Mouse (Mus musculus): ENCODE measurements around the gene Shkbp1. TPM values are rescaled to one million over a fixed set of nuclear protein-coding genes. Genes with fewer than 3 reads are reported as not detected.
A peak's percentile ranks its signal among the peaks of the same experiment; 100 is the strongest.

The Shkbp1 gene
- polyA plus RNA-seq, 1 experiment from 2014 or later: 50.9 TPM

GRCm38 (mm10) chr7:27298816-27299215 lies 57.0 kb downstream of the Shkbp1 start:
- Histone ChIP-seq H3K4me3 (ENCODE audit: low read depth, low read length) (no peak overlapping the region), H3K9me3 (ENCODE audit: control insufficient read depth, low read length) (no peaks in the 10 kb centered on the region; the same call in 1 of the 2 replicates), H3K9ac (ENCODE audit: low read length) (no peak overlapping the region), H3K4me1 (ENCODE audit: control insufficient read depth, insufficient read depth, low read length) (no peaks in the 10 kb centered on the region), H3K27me3 (ENCODE audit: control insufficient read depth, insufficient read depth, low read length) (no peaks in the 10 kb centered on the region), H3K27ac (replicated peaks; ENCODE audit: low read depth, low read length) (no peak overlapping the region), H3K36me3 (ENCODE audit: control insufficient read depth, insufficient read depth, low read length) (no peaks in the 10 kb centered on the region), H3K4me2 (ENCODE audit: low read depth, severe bottlenecking) (no peak overlapping the region)
- DNase-seq (ENCODE audit: low spot score) (no peak), ATAC-seq (ENCODE audit: insufficient number of reproducible peaks, low FRiP score, low TSS enrichment, low read depth) (no peak)
- whole genome bisulfite sequencing: 91% methylated on average over 6 of the region's 6 CpGs

- no peak overlapping the region for H3K9ac ChIP-seq (ENCODE audit: low read length)
- no peak overlapping the region for H3K4me3 ChIP-seq (ENCODE audit: low read depth, low read length)
- H3K36me3 ChIP-seq (ENCODE audit: control insufficient read depth, insufficient read depth, low read length): no peaks in the 10 kb centered on the region
- H3K4me1 ChIP-seq (ENCODE audit: control insufficient read depth, insufficient read depth, low read length): no peaks in the 10 kb centered on the region
- H3K27ac ChIP-seq (replicated peaks; ENCODE audit: low read depth, low read length): 0 out of 2 replicates have a peak overlapping the region, but pooled peaks have one; percentile 14
- no peak overlapping the region for H3K4me2 ChIP-seq (ENCODE audit: low read depth, severe bottlenecking)
- no peaks in the 10 kb centered on the region for H3K27me3 ChIP-seq (ENCODE audit: control insufficient read depth, insufficient read depth, low read length)
- no peaks in the 10 kb centered on the region; the same call in 1 of the 2 replicates for H3K9me3 ChIP-seq (ENCODE audit: control insufficient read depth, low read length)
- ATAC-seq (ENCODE audit: insufficient number of reproducible peaks, low FRiP score, low TSS enrichment, low read depth): no peak
- 89% methylated on average over 16 of the region's 16 CpGs for WGBS
- DNase-seq (ENCODE audit: low spot score): no peak
These were observed 57.7 kb downstream of the Shkbp1 start for GRCm38 (mm10) chr7:27298033-27298610.

GRCm38 (mm10) chr7:27296518-27296917 lies 59.3 kb downstream of the Shkbp1 start:
- Histone ChIP-seq H3K27me3 (ENCODE audit: control insufficient read depth, insufficient read depth, low read length) (no peaks in the 10 kb centered on the region), H3K9me3 (ENCODE audit: control insufficient read depth, low read length) (no peaks in the 10 kb centered on the region; the same call in 1 of the 2 replicates), H3K4me2 (ENCODE audit: low read depth, severe bottlenecking) (no peak overlapping the region), H3K4me3 (ENCODE audit: low read depth, low read length) (no peak overlapping the region), H3K9ac (ENCODE audit: low read length) (no peak overlapping the region), H3K4me1 (ENCODE audit: control insufficient read depth, insufficient read depth, low read length) (no peaks in the 10 kb centered on the region), H3K36me3 (ENCODE audit: control insufficient read depth, insufficient read depth, low read length) (no peaks in the 10 kb centered on the region), H3K27ac (replicated peaks; ENCODE audit: low read depth, low read length) (no peak overlapping the region)
- DNase-seq (ENCODE audit: low spot score) (no peak), ATAC-seq (ENCODE audit: insufficient number of reproducible peaks, low FRiP score, low TSS enrichment, low read depth) (no peak)
- WGBS: 90% methylated on average over 4 of the region's 4 CpGs

- H3K27ac ChIP-seq (replicated peaks; ENCODE audit: low read depth, low read length): no peak overlapping the region
- 80% methylated on average over 4 of the region's 4 CpGs for WGBS
These were observed 59.9 kb downstream of the Shkbp1 start for GRCm38 (mm10) chr7:27295956-27296355.

More at GRCm38 (mm10) chr7:27295956-27296355, 59.9 kb downstream of the Shkbp1 start:
- no peaks in the 10 kb centered on the region for H3K4me1 ChIP-seq (ENCODE audit: control insufficient read depth, insufficient read depth, low read length)
- H3K27me3 ChIP-seq (ENCODE audit: control insufficient read depth, insufficient read depth, low read length): no peaks in the 10 kb centered on the region
- H3K4me3 ChIP-seq (ENCODE audit: low read depth, low read length): no peak overlapping the region
- H3K36me3 ChIP-seq (ENCODE audit: control insufficient read depth, insufficient read depth, low read length): no peaks in the 10 kb centered on the region
- DNase-seq (ENCODE audit: low spot score) (no peak), ATAC-seq (ENCODE audit: insufficient number of reproducible peaks, low FRiP score, low TSS enrichment, low read depth) (no peak)
- H3K9ac ChIP-seq (ENCODE audit: low read length): no peak overlapping the region
- no peak overlapping the region for H3K4me2 ChIP-seq (ENCODE audit: low read depth, severe bottlenecking)
- H3K9me3 ChIP-seq (ENCODE audit: control insufficient read depth, low read length): no peaks in the 10 kb centered on the region; the same call in 1 of the 2 replicates

Other genes starting within 250 kb of the Shkbp1 start
- gene Cyp2f2, start 236.1 kb downstream of the Shkbp1 start, polyA plus RNA-seq (2014; fragmentation: Nextera tagmentation; extraction: Ambion mirVana): not detected in 2 replicates
- 0.09 TPM in 1 of 2 replicates, not detected in the other for gene Cyp2t4, start 202.3 kb downstream of the Shkbp1 start, polyA plus RNA-seq (2014; fragmentation: Nextera tagmentation; extraction: Ambion mirVana)
- 49.3 and 52.3 TPM in 2 replicates for gene Egln2, start 189.2 kb downstream of the Shkbp1 start, polyA plus RNA-seq (2014; fragmentation: Nextera tagmentation; extraction: Ambion mirVana)
- gene Rab4b, start 177.1 kb downstream of the Shkbp1 start, polyA plus RNA-seq (2014; fragmentation: Nextera tagmentation; extraction: Ambion mirVana): 51.6 and 55.1 TPM in 2 replicates
- 0.48 TPM in 1 of 2 replicates, not detected in the other for gene Gm21983, start 174.9 kb downstream of the Shkbp1 start, polyA plus RNA-seq (2014; fragmentation: Nextera tagmentation; extraction: Ambion mirVana)
- 5.5 and 8.7 TPM in 2 replicates for gene Mia, start 174.9 kb downstream of the Shkbp1 start, polyA plus RNA-seq (2014; fragmentation: Nextera tagmentation; extraction: Ambion mirVana)
- gene BC024978, start 160.2 kb downstream of the Shkbp1 start, polyA plus RNA-seq (2014; fragmentation: Nextera tagmentation; extraction: Ambion mirVana): 3.9 and 4.8 TPM in 2 replicates
- gene Snrpa, start 159.7 kb downstream of the Shkbp1 start, polyA plus RNA-seq (2014; fragmentation: Nextera tagmentation; extraction: Ambion mirVana): 394 and 396 TPM in 2 replicates
- gene Itpkc, start 127.4 kb downstream of the Shkbp1 start, polyA plus RNA-seq (2014; fragmentation: Nextera tagmentation; extraction: Ambion mirVana): 6.5 and 8.0 TPM in 2 replicates
- 14.5 and 15.5 TPM in 2 replicates for gene Coq8b, start 123.0 kb downstream of the Shkbp1 start, polyA plus RNA-seq (2014; fragmentation: Nextera tagmentation; extraction: Ambion mirVana)
- gene Numbl, start 97.6 kb downstream of the Shkbp1 start, polyA plus RNA-seq (2014; fragmentation: Nextera tagmentation; extraction: Ambion mirVana): 7.3 and 9.0 TPM in 2 replicates
- 10.8 and 14.0 TPM in 2 replicates for gene Ltbp4, start 18.3 kb downstream of the Shkbp1 start, polyA plus RNA-seq (2014; fragmentation: Nextera tagmentation; extraction: Ambion mirVana)
- 0.52 TPM in 1 of 2 replicates, not detected in the other for gene Gm20479, start 1.4 kb upstream of the Shkbp1 start, polyA plus RNA-seq (2014; fragmentation: Nextera tagmentation; extraction: Ambion mirVana)
- gene Sptbn4, start 91.7 kb upstream of the Shkbp1 start, polyA plus RNA-seq (2014; fragmentation: Nextera tagmentation; extraction: Ambion mirVana): 0.15 and 0.27 TPM in 2 replicates
- gene Blvrb, start 92.0 kb upstream of the Shkbp1 start, polyA plus RNA-seq (2014; fragmentation: Nextera tagmentation; extraction: Ambion mirVana): 29.0 and 30.5 TPM in 2 replicates
- gene Sertad3, start 117.7 kb upstream of the Shkbp1 start, polyA plus RNA-seq (2014; fragmentation: Nextera tagmentation; extraction: Ambion mirVana): 25.9 and 29.3 TPM in 2 replicates
- 29.0 and 31.5 TPM in 2 replicates for gene Sertad1, start 130.9 kb upstream of the Shkbp1 start, polyA plus RNA-seq (2014; fragmentation: Nextera tagmentation; extraction: Ambion mirVana)
- 1.5 and 2.1 TPM in 2 replicates for gene Prx, start 143.3 kb upstream of the Shkbp1 start, polyA plus RNA-seq (2014; fragmentation: Nextera tagmentation; extraction: Ambion mirVana)
- 0.45 and 0.72 TPM in 2 replicates for gene Hipk4, start 167.2 kb upstream of the Shkbp1 start, polyA plus RNA-seq (2014; fragmentation: Nextera tagmentation; extraction: Ambion mirVana)
- gene Pld3, start 197.2 kb upstream of the Shkbp1 start, polyA plus RNA-seq (2014; fragmentation: Nextera tagmentation; extraction: Ambion mirVana): 49.1 and 53.2 TPM in 2 replicates
- 32.1 and 32.4 TPM in 2 replicates for gene 2310022A10Rik, start 197.2 kb upstream of the Shkbp1 start, polyA plus RNA-seq (2014; fragmentation: Nextera tagmentation; extraction: Ambion mirVana)
- gene Akt2, start 235.5 kb upstream of the Shkbp1 start, polyA plus RNA-seq (2014; fragmentation: Nextera tagmentation; extraction: Ambion mirVana): 83.9 and 85.7 TPM in 2 replicates

All from limb, embryonic 11.5 days (tissue).